Comparison of ENCODE assay signal across 21 mouse cellular contexts in the genomic region with DNA sequence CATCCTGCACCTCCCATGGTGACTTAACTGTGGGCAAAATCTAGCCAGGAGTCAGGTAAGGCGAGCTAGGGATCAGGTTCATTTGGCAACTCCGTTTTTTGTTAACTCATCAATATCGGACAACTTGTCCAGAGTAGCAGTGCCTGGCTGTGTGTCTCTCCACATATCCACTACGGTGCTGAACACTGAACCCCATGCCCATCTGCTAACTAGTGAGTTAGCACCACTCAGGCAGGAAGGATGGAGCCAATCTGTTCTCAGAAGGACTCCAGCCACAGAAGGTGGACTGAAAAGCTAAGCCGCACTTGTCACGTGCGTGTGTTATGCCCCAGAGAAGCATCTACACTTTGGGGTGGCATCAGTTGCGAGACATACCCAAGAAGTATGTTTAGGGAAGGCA.
DNase-seq lines count a peak whose midpoint lies in the region; ATAC-seq and TF ChIP-seq lines count a peak whose summit lies in the region.
"Had no signal": no experiment of that assay in that cellular context is flagged by ENCODE, and none has a peak within 500 bp of the region (broad histone marks: within the 10 kb centered on the region; RNA-seq: fewer than 3 reads in every experiment).

No protein-coding gene starts in this region.

- ATAC-seq in kidney, postnatal 0 days (replicated peaks; ENCODE audit: low FRiP score, low read depth): no peak
- no peak for ATAC-seq in embryonic facial prominence, embryonic 11.5 days (replicated peaks; ENCODE audit: insufficient number of reproducible peaks, low FRiP score, low TSS enrichment, low read depth)
- ATAC-seq in limb, embryonic 14.5 days (ENCODE audit: low FRiP score, low read depth): no peak
- ATAC-seq: liver, embryonic 12.5 days had no signal

- no peak overlapping the region for H3K9ac ChIP-seq in kidney, postnatal 0 days (ENCODE audit: low read depth, low read length)
- H3K9ac ChIP-seq in embryonic facial prominence, embryonic 11.5 days (replicated peaks; ENCODE audit: low read length): no peak overlapping the region; the same call in 1 of the 2 replicates
- no peak overlapping the region for H3K9ac ChIP-seq in limb, embryonic 14.5 days (ENCODE audit: low read depth, low read length, severe bottlenecking)
- H3K9ac ChIP-seq: forebrain, postnatal 0 days; heart, embryonic 15.5 days; liver, embryonic 12.5 days; neural tube, embryonic 15.5 days had no signal

- no peak overlapping the region for H3K4me3 ChIP-seq in kidney, postnatal 0 days (replicated peaks; ENCODE audit: low read depth, low read length)
- H3K4me3 ChIP-seq in embryonic facial prominence, embryonic 11.5 days (ENCODE audit: low read depth, low read length): no peak overlapping the region
- no peak overlapping the region for H3K4me3 ChIP-seq in limb, embryonic 14.5 days (replicated peaks; ENCODE audit: low read length)
- H3K4me3 ChIP-seq: heart, embryonic 15.5 days; liver, embryonic 12.5 days; neural tube, embryonic 15.5 days had no signal

- TF ChIP-seq POLR2A in limb, embryonic 14.5 days (IDR thresholded peaks at IDR 0.05; ENCODE audit: borderline replicate concordance, extremely low read depth, insufficient read depth, insufficient read length): no peak

- no peaks in the 10 kb centered on the region for H3K4me1 ChIP-seq in kidney, postnatal 0 days (replicated peaks; ENCODE audit: insufficient read depth, low read length)
- no peaks in the 10 kb centered on the region for H3K4me1 ChIP-seq in embryonic facial prominence, embryonic 11.5 days (ENCODE audit: control insufficient read depth, insufficient read depth, low read length)
- peaks cover 12% of the 10 kb centered on the region; the same call in 1 of the 2 replicates for H3K4me1 ChIP-seq in limb, embryonic 14.5 days (ENCODE audit: control insufficient read depth, insufficient read depth, low read length)
- H3K4me1 ChIP-seq: liver, embryonic 12.5 days had no signal

- H3K9me3 ChIP-seq in kidney, postnatal 0 days (replicated peaks; ENCODE audit: low read length): no peaks in the 10 kb centered on the region
- no peaks in the 10 kb centered on the region for H3K9me3 ChIP-seq in embryonic facial prominence, embryonic 11.5 days (replicated peaks; ENCODE audit: control insufficient read depth, low read length)
- no peaks in the 10 kb centered on the region for H3K9me3 ChIP-seq in limb, embryonic 14.5 days (ENCODE audit: control insufficient read depth, low read length)
- H3K9me3 ChIP-seq: heart, embryonic 15.5 days; liver, embryonic 12.5 days; neural tube, embryonic 15.5 days had no signal

- no peaks in the 10 kb centered on the region for H3K36me3 ChIP-seq in kidney, postnatal 0 days (ENCODE audit: insufficient read depth, low read length)
- H3K36me3 ChIP-seq in embryonic facial prominence, embryonic 11.5 days (replicated peaks; ENCODE audit: control insufficient read depth, insufficient read depth, low read depth, low read length): no peaks in the 10 kb centered on the region
- no peaks in the 10 kb centered on the region for H3K36me3 ChIP-seq in limb, embryonic 14.5 days (ENCODE audit: control insufficient read depth, insufficient read depth, low read length)
- H3K36me3 ChIP-seq: heart, embryonic 15.5 days; liver, embryonic 12.5 days; neural tube, embryonic 15.5 days had no signal

- H3K27ac ChIP-seq in kidney, postnatal 0 days: peak overlapping the region; percentile 5; the same call in 1 of the 2 replicates
- 0 out of 2 replicates have a peak overlapping the region, but pooled peaks have one; percentile 3 for H3K27ac ChIP-seq in embryonic facial prominence, embryonic 11.5 days (replicated peaks; ENCODE audit: low read depth, low read length)
- H3K27ac ChIP-seq in limb, embryonic 14.5 days (replicated peaks; ENCODE audit: low read depth, low read length): peak overlapping the region; percentile 52; the same call in 1 of the 2 replicates
- H3K27ac ChIP-seq: heart, embryonic 15.5 days; liver, embryonic 12.5 days had no signal

- no peak for TF ChIP-seq CTCF in kidney, postnatal 0 days (IDR thresholded peaks at IDR 0.05; ENCODE audit: low read depth)

- H3K4me2 ChIP-seq in kidney, postnatal 0 days (ENCODE audit: low read length): no peak overlapping the region
- no peak overlapping the region for H3K4me2 ChIP-seq in embryonic facial prominence, embryonic 11.5 days (ENCODE audit: low read depth, low read length)
- no peak overlapping the region for H3K4me2 ChIP-seq in limb, embryonic 14.5 days (replicated peaks; ENCODE audit: low read depth, low read length, severe bottlenecking)
- H3K4me2 ChIP-seq: heart, embryonic 15.5 days; liver, embryonic 12.5 days; midbrain, embryonic 11.5 days; neural tube, embryonic 15.5 days had no signal

- 84% methylated on average over 8 of the region's 8 CpGs for WGBS in kidney, postnatal 0 days
- 86% methylated on average over 8 of the region's 8 CpGs for WGBS in embryonic facial prominence, embryonic 11.5 days
- WGBS in limb, embryonic 14.5 days: 88% methylated on average over 8 of the region's 8 CpGs

- peak; percentile 73 for DNase-seq in heart, adult 11 months
- DNase-seq in heart, postnatal 10 days: no peak
- DNase-seq in kidney, postnatal 0 days (ENCODE audit: low spot score): no peak
- no peak for DNase-seq in kidney, adult 8-10 months
- no peak for DNase-seq in embryonic facial prominence, embryonic 11.5 days (ENCODE audit: low spot score)
- DNase-seq in limb, embryonic 14.5 days (ENCODE audit: low spot score): no peak
- no peak for DNase-seq in frontal cortex, postnatal 25 days (ENCODE audit: low spot score in 2 of 2)
- DNase-seq: adrenal gland, postnatal 25 days; gastrocnemius, postnatal 25 days; heart, postnatal 4 days; kidney, adult 2 months; lung, adult 18-20 months; lung, postnatal 10 days; right cerebral cortex, adult 18-20 months; thymus, adult 2 months; thymus, postnatal 4 days had no signal

- H3K27me3 ChIP-seq in kidney, postnatal 0 days (ENCODE audit: insufficient read depth, low read length): no peaks in the 10 kb centered on the region
- H3K27me3 ChIP-seq in embryonic facial prominence, embryonic 11.5 days (ENCODE audit: control insufficient read depth, insufficient read depth, low read length): no peaks in the 10 kb centered on the region
- H3K27me3 ChIP-seq in limb, embryonic 14.5 days (ENCODE audit: control insufficient read depth, insufficient read depth, low read length): 0 out of 2 replicates have a peak, but pooled peaks cover 8% of the 10 kb centered on the region
- H3K27me3 ChIP-seq: neural tube, embryonic 15.5 days had no signal

- intact Hi-C loops in heart, postnatal 10 days (cut with DNase I): no loop called here
